Mouse (Mus musculus): ENCODE results near the gene Ltv1. TPM values are rescaled to one million over a fixed set of nuclear protein-coding genes. Genes with fewer than 3 reads are reported as not detected.

Ltv1 gene
- polyA plus RNA-seq, 1 experiment: 23.5 TPM

- 93% methylated on average over 7 of the region's 7 CpGs for WGBS
- Histone ChIP-seq H3K4me1 (ENCODE audit: control insufficient read depth, insufficient read depth, low read length) (no peaks in the 10 kb centered on the region), H3K27me3 (ENCODE audit: control insufficient read depth, insufficient read depth, low read length) (no peaks in the 10 kb centered on the region), H3K4me3 (replicated peaks; ENCODE audit: insufficient read depth, low read depth, low read length) (no peak overlapping the region), H3K27ac (ENCODE audit: insufficient read depth, low read length) (no peak overlapping the region)
- DNase-seq: no peak
- TF ChIP-seq CTCF (IDR thresholded peaks at IDR 0.05; ENCODE audit: borderline replicate concordance, insufficient read depth, low read depth, low read length) (no peak), POLR2A (IDR thresholded peaks at IDR 0.05; ENCODE audit: borderline replicate concordance, insufficient read depth, low read length) (no peak)
These were observed 37.7 kb upstream of the Ltv1 start for GRCm38 (mm10) chr10:13230716-13231115.

DNA sequence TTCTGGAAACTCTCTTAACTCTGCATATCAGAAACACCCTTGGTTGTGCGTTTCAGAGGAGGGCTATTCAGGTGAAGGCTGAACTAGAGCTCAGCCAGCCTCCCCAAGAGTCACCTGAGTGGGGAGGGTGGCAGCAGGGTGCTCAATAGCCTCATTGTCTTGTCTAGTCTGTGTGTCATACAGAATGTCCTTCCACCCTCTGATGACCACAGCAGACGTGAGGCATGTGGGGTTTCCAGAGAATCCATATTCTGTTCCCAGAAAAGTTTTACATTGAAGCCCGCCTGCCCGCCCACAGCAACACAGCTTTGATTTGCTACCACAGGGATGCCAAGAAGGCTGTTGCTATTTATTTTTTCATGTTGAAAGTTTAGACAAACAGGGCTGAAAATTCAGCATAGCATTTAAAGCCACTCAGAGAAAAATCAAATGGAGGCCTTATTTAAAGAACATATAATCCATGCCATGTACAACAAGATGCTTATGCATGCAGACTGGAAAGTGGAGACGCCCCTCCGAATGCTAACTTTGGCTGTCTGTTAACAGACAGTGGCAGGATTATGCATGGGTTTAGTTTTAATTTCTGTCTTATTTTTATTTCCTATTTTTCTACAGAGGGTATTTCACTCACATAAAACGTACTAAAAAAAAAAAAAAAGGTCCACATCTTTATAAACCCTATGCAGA, 32.6 kb upstream of the Ltv1 start:
- H3K27ac ChIP-seq (ENCODE audit: insufficient read depth, low read length): no peak overlapping the region
- no peaks in the 10 kb centered on the region for H3K27me3 ChIP-seq (ENCODE audit: control insufficient read depth, insufficient read depth, low read length)
- 88% methylated on average over 7 of the region's 7 CpGs for whole genome bisulfite sequencing
- DNase-seq: no peak
- TF ChIP-seq POLR2A (IDR thresholded peaks at IDR 0.05; ENCODE audit: borderline replicate concordance, insufficient read depth, low read length): no peak
- no peak for TF ChIP-seq CTCF (IDR thresholded peaks at IDR 0.05; ENCODE audit: borderline replicate concordance, insufficient read depth, low read depth, low read length)
- no peak overlapping the region for H3K4me3 ChIP-seq (replicated peaks; ENCODE audit: insufficient read depth, low read depth, low read length)
- H3K4me1 ChIP-seq (ENCODE audit: control insufficient read depth, insufficient read depth, low read length): no peaks in the 10 kb centered on the region

- TF ChIP-seq POLR2A (IDR thresholded peaks at IDR 0.05; ENCODE audit: borderline replicate concordance, insufficient read depth, low read length) (no peak), CTCF (IDR thresholded peaks at IDR 0.05; ENCODE audit: borderline replicate concordance, insufficient read depth, low read depth, low read length) (no peak)
- WGBS: 92% methylated on average over 3 of the region's 3 CpGs
- no peak for DNase-seq
These were observed 29.2 kb upstream of the Ltv1 start for GRCm38 (mm10) chr10:13222135-13222534.

DNA sequence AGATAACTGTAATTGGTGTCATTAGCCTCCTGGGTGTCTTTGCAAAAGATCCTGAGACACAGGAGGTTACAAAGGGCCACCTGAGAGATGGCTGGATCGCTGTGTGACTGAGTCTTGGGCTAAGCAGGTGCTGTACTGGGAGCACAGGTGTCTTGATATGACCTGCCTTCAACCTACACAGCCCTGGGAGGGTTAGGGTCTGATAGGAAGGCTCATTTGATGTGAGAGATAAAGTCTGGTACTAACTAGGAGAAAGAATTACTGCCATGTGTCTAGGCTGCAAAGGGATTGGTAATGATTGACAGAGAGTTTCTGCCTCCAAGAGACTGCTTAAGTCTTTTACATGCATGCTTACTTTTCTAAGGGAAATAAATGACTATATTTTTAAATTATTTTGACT, 27.1 kb upstream of the Ltv1 start:
- DNase-seq: no peak
- Histone ChIP-seq H3K4me3 (replicated peaks; ENCODE audit: insufficient read depth, low read depth, low read length) (no peak overlapping the region), H3K4me1 (ENCODE audit: control insufficient read depth, insufficient read depth, low read length) (no peaks in the 10 kb centered on the region), H3K27me3 (ENCODE audit: control insufficient read depth, insufficient read depth, low read length) (no peaks in the 10 kb centered on the region), H3K27ac (ENCODE audit: insufficient read depth, low read length) (no peak overlapping the region)
- no peak for TF ChIP-seq CTCF (IDR thresholded peaks at IDR 0.05; ENCODE audit: borderline replicate concordance, insufficient read depth, low read depth, low read length)
- no peak for TF ChIP-seq POLR2A (IDR thresholded peaks at IDR 0.05; ENCODE audit: borderline replicate concordance, insufficient read depth, low read length)
- WGBS: 72% methylated on average over 1 of the region's 1 CpGs

More at GRCm38 (mm10) chr10:13222135-13222534, 29.2 kb upstream of the Ltv1 start:
- no peaks in the 10 kb centered on the region for H3K27me3 ChIP-seq (ENCODE audit: control insufficient read depth, insufficient read depth, low read length)
- H3K4me3 ChIP-seq (replicated peaks; ENCODE audit: insufficient read depth, low read depth, low read length): no peak overlapping the region
- no peak overlapping the region for H3K27ac ChIP-seq (ENCODE audit: insufficient read depth, low read length)
- H3K4me1 ChIP-seq (ENCODE audit: control insufficient read depth, insufficient read depth, low read length): no peaks in the 10 kb centered on the region

- Histone ChIP-seq H3K27ac (ENCODE audit: insufficient read depth, low read length) (no peak overlapping the region), H3K27me3 (ENCODE audit: control insufficient read depth, insufficient read depth, low read length) (no peaks in the 10 kb centered on the region), H3K4me1 (ENCODE audit: control insufficient read depth, insufficient read depth, low read length) (no peaks in the 10 kb centered on the region), H3K4me3 (replicated peaks; ENCODE audit: insufficient read depth, low read depth, low read length) (no peak overlapping the region)
- DNase-seq: no peak
- 57% methylated on average over 12 of the region's 12 CpGs for WGBS
- TF ChIP-seq CTCF (IDR thresholded peaks at IDR 0.05; ENCODE audit: borderline replicate concordance, insufficient read depth, low read depth, low read length) (no peak), POLR2A (IDR thresholded peaks at IDR 0.05; ENCODE audit: borderline replicate concordance, insufficient read depth, low read length) (no peak)
These were observed 21.0 kb upstream of the Ltv1 start for GRCm38 (mm10) chr10:13213956-13214355.

DNA sequence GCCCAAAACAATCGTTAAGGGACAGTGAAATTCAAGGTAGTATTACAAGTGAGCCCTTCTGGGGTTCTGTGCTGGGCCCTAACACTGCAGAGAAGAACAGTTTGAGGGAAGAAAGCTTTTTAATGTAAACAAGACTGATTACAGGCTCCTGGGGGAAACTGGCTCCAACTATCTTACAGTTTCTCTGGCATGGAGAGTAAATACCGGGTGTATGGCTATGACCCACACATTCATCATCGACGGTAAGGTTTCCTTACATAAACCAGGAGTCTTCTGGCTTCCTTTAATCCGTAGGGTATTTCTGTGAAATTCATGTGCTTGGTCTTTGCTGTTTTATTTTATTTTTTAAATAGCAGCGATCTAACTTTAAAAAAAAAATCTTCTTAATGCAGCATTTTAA, 19.9 kb upstream of the Ltv1 start:
- H3K4me1 ChIP-seq (ENCODE audit: control insufficient read depth, insufficient read depth, low read length): no peaks in the 10 kb centered on the region
- no peak overlapping the region for H3K4me3 ChIP-seq (replicated peaks; ENCODE audit: insufficient read depth, low read depth, low read length)
- TF ChIP-seq POLR2A (IDR thresholded peaks at IDR 0.05; ENCODE audit: borderline replicate concordance, insufficient read depth, low read length) (no peak), CTCF (IDR thresholded peaks at IDR 0.05; ENCODE audit: borderline replicate concordance, insufficient read depth, low read depth, low read length) (no peak)
- WGBS: 91% methylated on average over 6 of the region's 6 CpGs
- H3K27me3 ChIP-seq (ENCODE audit: control insufficient read depth, insufficient read depth, low read length): no peaks in the 10 kb centered on the region
- no peak for DNase-seq
- H3K27ac ChIP-seq (ENCODE audit: insufficient read depth, low read length): no peak overlapping the region

- no peak overlapping the region for H3K27ac ChIP-seq (ENCODE audit: insufficient read depth, low read length)
- 83% methylated on average over 9 of the region's 9 CpGs for WGBS
- DNase-seq: no peak
- no peaks in the 10 kb centered on the region for H3K27me3 ChIP-seq (ENCODE audit: control insufficient read depth, insufficient read depth, low read length)
- no peak overlapping the region for H3K4me3 ChIP-seq (replicated peaks; ENCODE audit: insufficient read depth, low read depth, low read length)
- no peaks in the 10 kb centered on the region for H3K4me1 ChIP-seq (ENCODE audit: control insufficient read depth, insufficient read depth, low read length)
- TF ChIP-seq CTCF (IDR thresholded peaks at IDR 0.05; ENCODE audit: borderline replicate concordance, insufficient read depth, low read depth, low read length): no peak
- TF ChIP-seq POLR2A (IDR thresholded peaks at IDR 0.05; ENCODE audit: borderline replicate concordance, insufficient read depth, low read length): no peak
These were observed 19.4 kb upstream of the Ltv1 start for GRCm38 (mm10) chr10:13212326-13212725.

DNA sequence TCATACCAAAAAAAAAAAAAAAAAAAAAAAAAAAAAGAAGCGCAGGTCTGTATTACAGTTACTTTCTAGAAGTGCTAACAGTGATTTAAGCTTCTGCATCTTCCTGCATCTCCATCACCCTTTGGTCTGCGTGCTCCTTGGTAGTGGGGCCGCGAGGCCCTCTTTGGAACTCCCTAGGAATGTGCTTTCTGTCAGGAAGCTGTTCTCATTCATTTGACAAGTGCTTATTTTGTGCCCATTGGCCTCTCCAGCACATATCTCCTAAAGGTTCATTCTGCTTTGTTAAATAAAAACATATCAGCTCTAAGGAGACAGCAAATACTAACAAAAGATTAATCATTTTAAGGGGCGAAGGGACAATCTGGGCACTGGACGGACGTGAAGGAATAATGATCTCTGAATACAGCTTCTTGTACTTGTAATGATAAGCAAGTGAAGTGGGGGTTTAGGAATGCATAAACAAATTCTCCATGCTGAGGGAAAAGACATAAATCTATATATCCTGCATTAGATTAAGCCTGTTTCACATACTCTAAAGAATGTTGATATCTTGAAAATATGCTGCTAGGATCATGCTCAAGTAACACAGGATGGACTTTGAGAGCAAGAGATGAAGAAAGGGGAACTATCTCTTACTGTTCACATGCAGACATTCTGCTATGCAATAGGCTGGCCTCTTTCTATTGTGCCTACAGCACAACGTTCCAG, 17.1 kb upstream of the Ltv1 start:
- Histone ChIP-seq H3K4me1 (ENCODE audit: control insufficient read depth, insufficient read depth, low read length) (no peaks in the 10 kb centered on the region), H3K27me3 (ENCODE audit: control insufficient read depth, insufficient read depth, low read length) (no peaks in the 10 kb centered on the region), H3K27ac (ENCODE audit: insufficient read depth, low read length) (no peak overlapping the region), H3K4me3 (replicated peaks; ENCODE audit: insufficient read depth, low read depth, low read length) (no peak overlapping the region)
- no peak for TF ChIP-seq CTCF (IDR thresholded peaks at IDR 0.05; ENCODE audit: borderline replicate concordance, insufficient read depth, low read depth, low read length)
- no peak for TF ChIP-seq POLR2A (IDR thresholded peaks at IDR 0.05; ENCODE audit: borderline replicate concordance, insufficient read depth, low read length)
- no peak for DNase-seq
- 75% methylated on average over 8 of the region's 8 CpGs for WGBS

Measured in cerebellum, adult 2 months (tissue).